Mouse (Mus musculus): ENCODE data around the gene Diaph3. TPM values are rescaled to one million over a fixed set of nuclear protein-coding genes. Genes with fewer than 3 reads are reported as not detected.
"Not testable (repeated sequence)": the region's sequence is repeated elsewhere in the genome, so short reads cannot be mapped to it uniquely, and the experiment has no call there.

Diaph3 gene
- polyA plus RNA-seq, 1 experiment = 0.65 TPM

- Histone ChIP-seq H3K4me3 (replicated peaks; ENCODE audit: extremely low read depth, low read depth, low read length) (no peak overlapping the region), H3K4me1 (ENCODE audit: control insufficient read depth, insufficient read depth, low read length) (no peaks in the 10 kb centered on the region)
- 51% methylated on average over 1 of the region's 1 CpGs for WGBS
- DNase-seq = no peak
- TF ChIP-seq CTCF (IDR thresholded peaks at IDR 0.05; ENCODE audit: insufficient read depth, low read length) (no peak), POLR2A (IDR thresholded peaks at IDR 0.05; ENCODE audit: borderline replicate concordance, extremely low read depth, low read depth, low read length) (no peak)
These were observed 409.7 kb downstream of the Diaph3 start for GRCm38 (mm10) chr14:86731300-86731699.

DNA sequence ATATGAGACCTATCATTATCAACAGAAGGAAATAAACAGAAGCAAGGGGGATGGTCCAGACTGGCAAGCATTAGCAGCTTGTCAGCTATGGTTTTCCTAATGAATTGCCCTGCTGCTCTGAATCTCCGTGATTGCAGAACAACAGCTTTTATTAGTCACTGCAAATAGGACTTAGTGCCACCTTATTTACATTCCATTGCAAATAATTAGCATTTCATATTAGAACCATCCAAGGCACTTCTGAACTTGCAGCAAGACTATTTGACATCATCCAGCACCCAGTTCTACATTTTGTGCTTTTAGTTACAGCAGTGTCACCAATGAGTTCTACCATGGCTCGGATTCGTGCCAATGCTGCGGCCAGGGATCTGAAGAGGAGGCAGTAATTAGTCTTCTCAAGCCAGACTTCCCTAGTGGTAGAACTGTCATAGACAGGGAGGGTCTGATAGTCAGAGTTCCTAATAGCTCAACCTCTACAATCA is 411.4 kb downstream of the Diaph3 start:
- no peak for TF ChIP-seq POLR2A (IDR thresholded peaks at IDR 0.05; ENCODE audit: borderline replicate concordance, extremely low read depth, low read depth, low read length)
- no peak for TF ChIP-seq CTCF (IDR thresholded peaks at IDR 0.05; ENCODE audit: insufficient read depth, low read length)
- WGBS = 64% methylated on average over 4 of the region's 4 CpGs
- no peak for DNase-seq
- Histone ChIP-seq H3K4me1 (ENCODE audit: control insufficient read depth, insufficient read depth, low read length) (no peaks in the 10 kb centered on the region), H3K4me3 (replicated peaks; ENCODE audit: extremely low read depth, low read depth, low read length) (no peak overlapping the region)

GRCm38 (mm10) chr14:86727538-86728045 is 413.4 kb downstream of the Diaph3 start:
- no peak for DNase-seq
- 94% methylated on average over 5 of the region's 5 CpGs for WGBS
- H3K4me3 ChIP-seq (replicated peaks; ENCODE audit: extremely low read depth, low read depth, low read length) = no peak overlapping the region
- no peaks in the 10 kb centered on the region for H3K4me1 ChIP-seq (ENCODE audit: control insufficient read depth, insufficient read depth, low read length)
- TF ChIP-seq POLR2A (IDR thresholded peaks at IDR 0.05; ENCODE audit: borderline replicate concordance, extremely low read depth, low read depth, low read length) (no peak), CTCF (IDR thresholded peaks at IDR 0.05; ENCODE audit: insufficient read depth, low read length) (no peak)

GRCm38 (mm10) chr14:86721768-86722167 is 419.3 kb downstream of the Diaph3 start:
- TF ChIP-seq CTCF (IDR thresholded peaks at IDR 0.05; ENCODE audit: insufficient read depth, low read length) (no peak), POLR2A (IDR thresholded peaks at IDR 0.05; ENCODE audit: borderline replicate concordance, extremely low read depth, low read depth, low read length) (no peak)
- no peak for DNase-seq
- no peak overlapping the region for H3K4me3 ChIP-seq (replicated peaks; ENCODE audit: extremely low read depth, low read depth, low read length)
- WGBS = 92% methylated on average over 6 of the region's 6 CpGs
- H3K4me1 ChIP-seq (ENCODE audit: control insufficient read depth, insufficient read depth, low read length) = no peaks in the 10 kb centered on the region

DNA sequence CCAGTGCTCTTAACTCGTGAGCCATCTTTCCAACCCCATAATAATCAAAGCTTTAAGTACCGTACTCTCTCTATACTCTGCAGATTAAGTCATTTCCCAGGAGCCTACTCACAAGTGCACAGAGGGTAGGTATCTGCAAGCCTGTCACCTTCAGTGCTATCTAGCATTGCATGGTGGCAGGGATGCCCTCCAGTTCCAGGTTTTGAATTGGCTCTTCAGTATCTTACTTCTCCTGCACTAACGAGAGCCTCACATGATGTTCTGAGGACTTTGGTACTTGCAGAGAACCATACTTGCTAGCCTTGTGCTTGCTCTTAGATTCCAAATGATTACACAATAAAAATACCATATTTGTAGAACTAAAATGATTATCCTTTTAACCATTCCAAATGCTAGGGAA is 420.0 kb downstream of the Diaph3 start:
- Histone ChIP-seq H3K4me3 (replicated peaks; ENCODE audit: extremely low read depth, low read depth, low read length) (no peak overlapping the region), H3K4me1 (ENCODE audit: control insufficient read depth, insufficient read depth, low read length) (no peaks in the 10 kb centered on the region)
- WGBS = 82% methylated on average over 3 of the region's 3 CpGs
- DNase-seq = no peak
- TF ChIP-seq CTCF (IDR thresholded peaks at IDR 0.05; ENCODE audit: insufficient read depth, low read length) = no peak
- no peak for TF ChIP-seq POLR2A (IDR thresholded peaks at IDR 0.05; ENCODE audit: borderline replicate concordance, extremely low read depth, low read depth, low read length)

GRCm38 (mm10) chr14:86720408-86720807 is 420.6 kb downstream of the Diaph3 start:
- DNase-seq; H3K4me1 ChIP-seq (ENCODE audit: control insufficient read depth, insufficient read depth, low read length); H3K4me3 ChIP-seq (replicated peaks; ENCODE audit: extremely low read depth, low read depth, low read length): not testable (repeated sequence)

- DNase-seq = no peak
- H3K4me1 ChIP-seq (ENCODE audit: control insufficient read depth, insufficient read depth, low read length) = no peaks in the 10 kb centered on the region
- TF ChIP-seq POLR2A (IDR thresholded peaks at IDR 0.05; ENCODE audit: borderline replicate concordance, extremely low read depth, low read depth, low read length) (no peak), CTCF (IDR thresholded peaks at IDR 0.05; ENCODE audit: insufficient read depth, low read length) (no peak)
- no peak overlapping the region for H3K4me3 ChIP-seq (replicated peaks; ENCODE audit: extremely low read depth, low read depth, low read length)
- 76% methylated on average over 2 of the region's 2 CpGs for WGBS
These were observed 426.8 kb downstream of the Diaph3 start for GRCm38 (mm10) chr14:86714088-86714690.

- TF ChIP-seq POLR2A (IDR thresholded peaks at IDR 0.05; ENCODE audit: borderline replicate concordance, extremely low read depth, low read depth, low read length) (no peak), CTCF (IDR thresholded peaks at IDR 0.05; ENCODE audit: insufficient read depth, low read length) (no peak)
- Histone ChIP-seq H3K4me3 (replicated peaks; ENCODE audit: extremely low read depth, low read depth, low read length) (no peak overlapping the region), H3K4me1 (ENCODE audit: control insufficient read depth, insufficient read depth, low read length) (no peaks in the 10 kb centered on the region)
- WGBS = 72% methylated on average over 3 of the region's 3 CpGs
- DNase-seq = no peak
These were observed 437.0 kb downstream of the Diaph3 start for GRCm38 (mm10) chr14:86704080-86704479.

DNA sequence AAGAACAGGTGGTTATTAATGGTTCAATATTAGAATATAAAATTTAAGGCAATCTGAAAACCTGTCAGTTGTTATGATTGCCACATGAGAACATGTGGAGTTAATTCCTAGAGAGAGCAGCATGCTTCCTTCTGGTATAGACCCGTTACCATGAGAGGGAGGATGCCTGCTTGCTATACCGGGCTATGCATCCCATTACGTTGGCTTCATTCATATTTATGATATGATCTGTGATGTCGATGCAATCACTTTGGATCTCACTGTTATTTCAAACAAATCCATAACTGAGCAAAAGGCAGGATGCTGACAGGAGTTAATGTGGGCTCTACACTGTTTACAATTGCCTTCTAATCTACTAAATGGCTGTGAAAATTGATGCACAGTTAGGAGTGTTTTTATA is 439.9 kb downstream of the Diaph3 start:
- DNase-seq = no peak
- Histone ChIP-seq H3K4me1 (ENCODE audit: control insufficient read depth, insufficient read depth, low read length) (no peaks in the 10 kb centered on the region), H3K4me3 (replicated peaks; ENCODE audit: extremely low read depth, low read depth, low read length) (no peak overlapping the region)
- TF ChIP-seq CTCF (IDR thresholded peaks at IDR 0.05; ENCODE audit: insufficient read depth, low read length) (no peak), POLR2A (IDR thresholded peaks at IDR 0.05; ENCODE audit: borderline replicate concordance, extremely low read depth, low read depth, low read length) (no peak)
- WGBS = 85% methylated on average over 4 of the region's 4 CpGs

DNA sequence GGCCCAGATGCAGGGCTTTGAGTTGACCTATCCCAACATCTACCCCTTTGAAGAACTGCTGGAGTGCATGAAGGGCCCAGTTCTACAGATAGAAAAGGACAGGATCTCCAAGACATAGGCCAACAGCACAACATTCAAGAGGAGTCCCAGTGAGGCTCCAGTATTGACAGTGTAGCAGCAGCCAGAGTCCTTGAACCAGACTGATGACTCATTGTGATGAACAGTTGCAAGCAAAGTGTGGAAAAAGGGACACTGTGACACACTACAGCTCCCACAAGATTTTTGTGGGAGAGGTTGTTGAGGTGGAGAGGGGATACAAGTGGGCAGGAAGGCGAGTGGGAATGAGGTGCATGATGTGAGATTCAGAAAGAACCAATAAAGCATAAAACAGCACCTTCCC is 443.1 kb downstream of the Diaph3 start:
- 79% methylated on average over 1 of the region's 1 CpGs for WGBS
- no peak for DNase-seq
- TF ChIP-seq POLR2A (IDR thresholded peaks at IDR 0.05; ENCODE audit: borderline replicate concordance, extremely low read depth, low read depth, low read length) = no peak
- no peak for TF ChIP-seq CTCF (IDR thresholded peaks at IDR 0.05; ENCODE audit: insufficient read depth, low read length)
- no peaks in the 10 kb centered on the region for H3K4me1 ChIP-seq (ENCODE audit: control insufficient read depth, insufficient read depth, low read length)
- no peak overlapping the region for H3K4me3 ChIP-seq (replicated peaks; ENCODE audit: extremely low read depth, low read depth, low read length)

Data from lung, adult 2 months (tissue).